ENCODE assay signal across 15 mouse cellular contexts in genomic region chr3:50044666-50045065, GRCm38 (mm10).
DNase-seq lines count a peak whose midpoint lies in the region; ATAC-seq lines count a peak whose summit lies in the region.
"Had no signal": no experiment of that assay in that cellular context is flagged by ENCODE, and none has a peak within 500 bp of the region (broad histone marks: within the 10 kb centered on the region; RNA-seq: fewer than 3 reads in every experiment).

No protein-coding gene starts in this region.

- 38% methylated on average over 5 of the region's 5 CpGs for WGBS in limb, embryonic 13.5 days
- WGBS in limb, embryonic 10.5 days = 90% methylated on average over 5 of the region's 5 CpGs
- WGBS in embryonic facial prominence, embryonic 15.5 days = 36% methylated on average over 5 of the region's 5 CpGs

- peaks cover 10% of the 10 kb centered on the region for H3K4me1 ChIP-seq in limb, embryonic 13.5 days
- H3K4me1 ChIP-seq in limb, embryonic 10.5 days = no peaks in the 10 kb centered on the region
- no peaks in the 10 kb centered on the region for H3K4me1 ChIP-seq in embryonic facial prominence, embryonic 15.5 days
- H3K4me1 ChIP-seq: embryonic facial prominence, embryonic 12.5 days; heart, embryonic 15.5 days; lung, embryonic 15.5 days had no signal

- peak; percentile 87 for ATAC-seq in limb, embryonic 13.5 days (ENCODE audit: low FRiP score, low read depth)
- ATAC-seq in embryonic facial prominence, embryonic 15.5 days (ENCODE audit: insufficient number of reproducible peaks, low FRiP score, low TSS enrichment, low read depth) = peak; percentile 81

- peak; percentile 7 for DNase-seq in embryo, embryonic 11 days
- no peak for DNase-seq in embryo, embryonic 10.5 days (ENCODE audit: low spot score)
- DNase-seq in limb, embryonic 10.5 days (ENCODE audit: low spot score) = no peak
- peak; percentile 2 for DNase-seq in mesoderm, embryonic 11.5 days (ENCODE audit: low read depth, low spot score)
- no peak for DNase-seq in gastrocnemius, postnatal 36 days
- DNase-seq in c-Kit-positive CD71-positive TER-119-positive erythroid progenitor cells, embryonic 14.5 days (ENCODE audit: low spot score) = no peak
- DNase-seq: cerebellum, adult 9-10 months; liver; right cerebral cortex, postnatal 25 days; thymus, adult 18-20 months had no signal

- H3K9ac ChIP-seq in limb, embryonic 13.5 days = no peak overlapping the region
- H3K9ac ChIP-seq in embryonic facial prominence, embryonic 15.5 days = no peak overlapping the region
- H3K9ac ChIP-seq: embryonic facial prominence, embryonic 12.5 days; heart, embryonic 15.5 days; lung, embryonic 15.5 days had no signal

- H3K4me2 ChIP-seq in limb, embryonic 13.5 days (replicated peaks) = no peak overlapping the region
- no peak overlapping the region for H3K4me2 ChIP-seq in embryonic facial prominence, embryonic 15.5 days (replicated peaks)
- H3K4me2 ChIP-seq: embryonic facial prominence, embryonic 12.5 days; heart, embryonic 15.5 days; lung, embryonic 15.5 days had no signal

- no peaks in the 10 kb centered on the region for H3K27me3 ChIP-seq in limb, embryonic 13.5 days
- H3K27me3 ChIP-seq in limb, embryonic 10.5 days (ENCODE audit: low read depth, poor library complexity, severe bottlenecking) = no peaks in the 10 kb centered on the region
- no peaks in the 10 kb centered on the region for H3K27me3 ChIP-seq in embryonic facial prominence, embryonic 15.5 days
- H3K27me3 ChIP-seq: embryonic facial prominence, embryonic 12.5 days; heart, embryonic 15.5 days; lung, embryonic 15.5 days had no signal

- no peak overlapping the region for H3K4me3 ChIP-seq in limb, embryonic 13.5 days
- no peak overlapping the region for H3K4me3 ChIP-seq in limb, embryonic 10.5 days
- no peak overlapping the region for H3K4me3 ChIP-seq in embryonic facial prominence, embryonic 15.5 days (replicated peaks)
- H3K4me3 ChIP-seq: embryonic facial prominence, embryonic 12.5 days; heart, embryonic 15.5 days; lung, embryonic 15.5 days had no signal

- intact Hi-C loops in gastrocnemius, postnatal 36 days (cut with DNase I) = no loop called here

- no peaks in the 10 kb centered on the region for H3K36me3 ChIP-seq in limb, embryonic 13.5 days
- H3K36me3 ChIP-seq in limb, embryonic 10.5 days = no peaks in the 10 kb centered on the region
- H3K36me3 ChIP-seq in embryonic facial prominence, embryonic 15.5 days = no peaks in the 10 kb centered on the region
- H3K36me3 ChIP-seq: embryonic facial prominence, embryonic 12.5 days; heart, embryonic 15.5 days; lung, embryonic 15.5 days had no signal

- no peak overlapping the region; the same call in 1 of the 2 replicates for H3K27ac ChIP-seq in limb, embryonic 13.5 days
- H3K27ac ChIP-seq in limb, embryonic 10.5 days = no peak overlapping the region
- no peak overlapping the region; the same call in 1 of the 2 replicates for H3K27ac ChIP-seq in embryonic facial prominence, embryonic 15.5 days (replicated peaks)
- H3K27ac ChIP-seq: embryonic facial prominence, embryonic 12.5 days; heart, embryonic 15.5 days; lung, embryonic 15.5 days had no signal

- no peaks in the 10 kb centered on the region; the same call in 1 of the 2 replicates for H3K9me3 ChIP-seq in limb, embryonic 13.5 days
- no peaks in the 10 kb centered on the region for H3K9me3 ChIP-seq in limb, embryonic 10.5 days (replicated peaks)
- no peaks in the 10 kb centered on the region for H3K9me3 ChIP-seq in embryonic facial prominence, embryonic 15.5 days (replicated peaks)
- H3K9me3 ChIP-seq: embryonic facial prominence, embryonic 12.5 days; heart, embryonic 15.5 days; lung, embryonic 15.5 days had no signal

Comparison
In these comparisons a context has a peak if more than half of its experiments do, and no peak if none do; other contexts are left out.
1. DNase-seq: peak in embryo, embryonic 11 days (single experiment) and mesoderm, embryonic 11.5 days (single experiment); none in embryo, embryonic 10.5 days (single experiment), limb, embryonic 10.5 days (single experiment), gastrocnemius, postnatal 36 days (0 of 2) and c-Kit-positive CD71-positive TER-119-positive erythroid progenitor cells, embryonic 14.5 days (single experiment).